Mouse (Mus musculus) limb, embryonic 10.5 days (tissue): ENCODE measurements at regions not wholly inside any gene's neighbourhood (a gene's known extent, or its start where the extent isn't known, plus 50 kb on each side); places are given as distances from the start of the nearest gene placed in this dataset.

Experiments used
- DNase-seq: peaks from one replicate; pipeline ENCODE4 v3.0.0-alpha.2; 2017; ENCODE audit warnings: low spot score
- H3K27ac ChIP-seq: fragments of 300-500 bp; sonication (generic); 2 replicates; pipeline ENCODE4 v1.5.1; 2016; ENCODE audit warnings: mild to moderate bottlenecking
- H3K27me3 ChIP-seq: fragments of 300-500 bp; sonication (generic); 2 replicates; pipeline ENCODE4 v1.6.1; 2016; ENCODE audit warnings: low read depth, mild to moderate bottlenecking; ENCODE audit not compliant: poor library complexity, severe bottlenecking
- H3K36me3 ChIP-seq: fragments of 300-500 bp; sonication (generic); 2 replicates; pipeline ENCODE4 v1.6.1; 2016; ENCODE audit warnings: mild to moderate bottlenecking, moderate library complexity
- H3K4me1 ChIP-seq: fragments of 300-500 bp; sonication (generic); 2 replicates; pipeline ENCODE4 v1.6.1; 2016
- H3K4me3 ChIP-seq: fragments of 300-500 bp; sonication (generic); 2 replicates; pipeline ENCODE4 v1.5.1; 2016; ENCODE audit warnings: mild to moderate bottlenecking, moderate library complexity
- H3K9me3 ChIP-seq: fragments of 300-500 bp; sonication (generic); replicated peaks from 2 replicates; pipeline ENCODE4 v1.6.1; 2016; ENCODE audit warnings: mild to moderate bottlenecking
- WGBS: fragments of 180-500 bp; shearing (Covaris S2); methylation state at CpG from one replicate; pipeline ENCODE4 v1.1.7; 2016; 5-methylcytosine and 5-hydroxymethylcytosine counted together

DNA sequence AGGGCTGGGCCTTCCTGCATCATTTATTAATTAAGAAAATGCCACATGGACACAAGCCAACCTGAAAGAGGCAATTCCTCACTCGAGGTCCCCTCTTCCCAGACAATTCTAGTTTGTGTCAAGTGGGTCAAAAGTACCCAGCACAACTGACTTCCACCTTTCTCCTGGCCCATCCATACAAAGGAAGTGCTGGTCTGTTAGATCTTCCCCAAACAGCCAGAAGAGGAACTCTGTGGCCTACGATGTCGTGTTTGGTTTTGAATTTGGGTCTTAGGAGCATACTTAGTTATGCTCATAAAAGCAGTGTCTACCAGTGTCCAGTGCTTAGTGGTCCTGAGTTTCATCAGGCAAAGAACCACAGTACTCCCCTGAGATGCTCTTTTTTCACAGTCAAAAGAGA is 62.4 kb upstream of the Sash1 start:
- no peak for DNase-seq
- Histone ChIP-seq H3K27me3 (no peaks in the 10 kb centered on the region), H3K4me3 (no peak overlapping the region), H3K4me1 (peaks cover 22% of the 10 kb centered on the region), H3K27ac (no peak overlapping the region), H3K36me3 (no peaks in the 10 kb centered on the region), H3K9me3 (no peaks in the 10 kb centered on the region)
- 80% methylated on average over 3 of the region's 3 CpGs for WGBS

DNA sequence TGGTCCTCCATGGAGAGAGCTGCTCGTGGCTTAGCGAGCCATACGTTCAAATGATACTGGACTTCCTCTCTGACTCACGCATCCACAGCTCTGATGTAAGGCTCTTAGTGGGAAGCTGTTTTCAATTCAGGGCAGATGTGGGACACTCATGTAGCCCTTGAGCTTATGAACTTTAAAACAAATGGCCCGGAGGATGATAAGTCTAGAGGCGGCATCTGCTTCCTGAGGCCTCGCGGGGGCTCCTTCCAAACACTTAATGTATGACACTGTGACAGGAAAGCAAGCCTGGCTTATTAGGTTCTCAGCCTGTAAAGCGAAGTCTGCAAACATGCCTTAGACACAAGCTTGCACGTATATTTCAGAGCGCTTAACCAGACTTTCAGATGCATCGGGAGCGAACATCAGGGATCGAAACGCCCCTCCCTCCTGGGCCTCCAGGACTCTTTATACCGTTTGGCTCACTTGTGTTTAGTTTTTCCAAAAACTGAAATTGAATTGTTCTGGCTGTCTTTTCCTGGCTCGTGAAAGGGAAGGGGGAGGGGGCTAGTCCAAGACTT is 59.4 kb upstream of the Sash1 start:
- Histone ChIP-seq H3K9me3 (no peaks in the 10 kb centered on the region), H3K36me3 (no peaks in the 10 kb centered on the region), H3K4me3 (peak overlapping the region; percentile 14), H3K27me3 (no peaks in the 10 kb centered on the region), H3K27ac (peak overlapping the region; percentile 51), H3K4me1 (peaks cover 10% of the 10 kb centered on the region)
- 31% methylated on average over 17 of the region's 17 CpGs for WGBS
- peak; percentile 49 for DNase-seq

DNA sequence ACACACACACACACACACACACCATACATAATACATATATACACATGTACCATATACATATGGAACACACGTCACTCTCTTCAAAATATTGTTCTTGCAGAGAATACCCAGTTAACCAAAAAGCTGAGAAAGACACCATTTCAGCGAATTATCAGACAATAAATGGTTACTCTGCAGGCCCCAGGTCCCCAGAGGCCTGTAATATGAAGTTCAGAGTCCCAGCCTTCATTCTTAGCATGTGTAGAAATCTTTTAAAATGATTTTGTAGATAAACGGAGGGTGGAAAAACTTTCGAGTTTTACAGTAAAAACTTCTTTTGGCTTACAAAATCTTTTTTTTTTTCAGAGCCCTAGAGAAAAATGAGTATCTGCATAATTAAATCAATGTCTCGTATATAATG is 58.7 kb upstream of the Sash1 start:
- peaks cover 10% of the 10 kb centered on the region for H3K4me1 ChIP-seq
- no peak overlapping the region for H3K27ac ChIP-seq
- WGBS, result 80% methylated on average over 5 of the region's 5 CpGs
- H3K36me3 ChIP-seq, result no peaks in the 10 kb centered on the region
- DNase-seq, result no peak
- no peak overlapping the region for H3K4me3 ChIP-seq
- H3K9me3 ChIP-seq, result no peaks in the 10 kb centered on the region
- no peaks in the 10 kb centered on the region for H3K27me3 ChIP-seq

DNA sequence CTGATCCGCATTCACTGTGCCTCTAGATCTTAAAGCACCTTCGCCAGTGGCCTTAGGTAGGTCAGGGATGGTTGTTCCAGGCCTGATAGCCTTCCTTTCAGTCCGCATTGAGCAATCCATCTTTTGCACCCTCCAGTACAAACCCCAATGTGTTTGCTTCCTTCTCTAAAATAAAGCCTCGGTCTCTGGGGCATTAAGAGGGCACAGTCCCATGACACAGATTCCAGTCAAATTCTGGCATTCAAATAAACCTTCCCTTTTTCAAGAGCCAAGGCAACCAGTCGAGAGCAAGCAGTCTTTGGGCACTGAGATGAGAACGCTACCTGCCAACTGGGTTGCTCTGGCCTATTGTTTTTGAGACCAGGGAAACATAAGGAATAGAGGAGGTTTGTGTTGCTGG is 57.8 kb upstream of the Sash1 start:
- no peak for DNase-seq
- Histone ChIP-seq H3K27ac (no peak overlapping the region), H3K9me3 (no peaks in the 10 kb centered on the region), H3K4me3 (no peak overlapping the region), H3K27me3 (no peaks in the 10 kb centered on the region), H3K4me1 (peaks cover 10% of the 10 kb centered on the region), H3K36me3 (no peaks in the 10 kb centered on the region)
- WGBS, result 93% methylated on average over 6 of the region's 6 CpGs

DNA sequence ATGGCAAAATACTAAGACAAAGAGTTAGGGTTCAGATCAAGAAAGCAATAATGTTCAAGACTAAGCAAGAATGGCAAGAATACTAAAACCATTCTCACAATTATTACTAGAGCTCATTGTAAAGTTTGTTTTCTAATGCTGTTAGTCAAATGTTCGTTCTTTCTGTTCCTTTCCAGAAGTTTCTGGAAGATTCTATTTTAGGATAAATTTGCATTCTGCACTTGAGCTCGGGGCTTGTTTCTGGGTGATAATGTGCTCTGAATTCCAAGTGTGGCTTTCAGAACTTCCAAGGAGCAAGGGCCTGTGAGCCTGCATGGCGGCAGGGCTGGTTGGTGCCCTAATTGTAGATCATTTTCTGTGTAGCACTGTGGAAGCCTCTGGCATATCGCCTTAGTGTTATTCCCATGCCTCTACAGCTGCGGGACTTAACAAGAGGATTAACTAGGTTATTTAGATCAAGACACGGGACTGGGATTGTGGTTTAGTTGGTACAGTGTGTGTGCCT is 57.1 kb upstream of the Sash1 start:
- WGBS, result 95% methylated on average over 6 of the region's 6 CpGs
- Histone ChIP-seq H3K27me3 (no peaks in the 10 kb centered on the region), H3K36me3 (no peaks in the 10 kb centered on the region), H3K9me3 (no peaks in the 10 kb centered on the region), H3K27ac (no peak overlapping the region), H3K4me3 (no peak overlapping the region), H3K4me1 (peaks cover 10% of the 10 kb centered on the region)
- DNase-seq, result no peak

DNA sequence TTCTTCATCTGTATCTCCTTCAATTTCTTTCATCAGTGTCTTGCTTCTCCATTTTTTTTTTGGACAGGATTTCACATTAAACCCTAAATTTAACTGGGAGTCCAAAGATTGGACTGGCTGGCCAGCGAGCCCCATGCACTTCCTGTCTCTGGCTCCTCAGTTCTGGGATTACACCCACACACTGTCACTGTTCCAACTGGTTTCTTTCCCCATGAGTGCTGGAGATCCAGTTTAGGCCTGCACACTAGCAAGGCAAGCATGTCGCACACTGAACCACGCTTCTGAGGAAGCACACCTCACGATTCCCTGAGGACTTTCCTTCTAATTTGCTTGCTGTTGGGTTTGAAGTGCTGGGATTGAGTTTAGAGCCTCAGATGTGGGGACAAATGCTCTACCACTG is 50.5 kb upstream of the Sash1 start:
- Histone ChIP-seq H3K4me3 (no peak overlapping the region), H3K4me1 (peaks cover 10% of the 10 kb centered on the region; the same call in 1 of the 2 replicates), H3K9me3 (no peaks in the 10 kb centered on the region), H3K36me3 (no peaks in the 10 kb centered on the region), H3K27ac (no peak overlapping the region), H3K27me3 (no peaks in the 10 kb centered on the region)
- no peak for DNase-seq
- 89% methylated on average over 4 of the region's 4 CpGs for WGBS
